Mouse (Mus musculus): ENCODE data around the gene Papss2. TPM values are rescaled to one million over a fixed set of nuclear protein-coding genes. Genes with fewer than 3 reads are reported as not detected.
A peak's percentile ranks its signal among the peaks of the same experiment; 100 is the strongest.

Gene Papss2
- polyA plus RNA-seq, 1 experiment from 2014 or later, result 2.1 TPM

- ATAC-seq (ENCODE audit: low read depth) (no peak), DNase-seq (no peak)
- Histone ChIP-seq H3K9me3 (replicated peaks) (0 out of 2 replicates have a peak, but pooled peaks cover 5% of the 10 kb centered on the region), H3K4me1 (replicated peaks) (peaks cover 22% of the 10 kb centered on the region), H3K4me3 (replicated peaks) (no peak overlapping the region), H3K9ac (no peak overlapping the region), H3K36me3 (peaks cover 7% of the 10 kb centered on the region), H3K4me2 (no peak overlapping the region), H3K27ac (no peak overlapping the region), H3K27me3 (no peaks in the 10 kb centered on the region)
- 77% methylated on average over 7 of the region's 7 CpGs for WGBS (ENCODE audit: insufficient replicate concordance)
These were observed 45.9 kb downstream of the Papss2 start for GRCm38 (mm10) chr19:32641535-32641934.

- no peak for DNase-seq
- 0 out of 2 replicates have a peak, but pooled peaks cover 5% of the 10 kb centered on the region for H3K9me3 ChIP-seq (replicated peaks)
- ATAC-seq (ENCODE audit: low read depth), result no peak
- H3K9ac ChIP-seq, result no peak overlapping the region
- H3K27ac ChIP-seq, result no peak overlapping the region
- H3K4me2 ChIP-seq, result no peak overlapping the region
- H3K36me3 ChIP-seq, result peaks cover 7% of the 10 kb centered on the region
- H3K4me1 ChIP-seq (replicated peaks), result peaks cover 20% of the 10 kb centered on the region
- H3K27me3 ChIP-seq, result no peaks in the 10 kb centered on the region
- no peak overlapping the region for H3K4me3 ChIP-seq (replicated peaks)
- 81% methylated on average over 8 of the region's 8 CpGs for WGBS (ENCODE audit: insufficient replicate concordance)
These were observed 46.4 kb downstream of the Papss2 start for GRCm38 (mm10) chr19:32641995-32642394.

- DNase-seq (no peak), ATAC-seq (ENCODE audit: low read depth) (no peak)
- peaks cover 7% of the 10 kb centered on the region for H3K36me3 ChIP-seq
- H3K27ac ChIP-seq, result no peak overlapping the region
- no peaks in the 10 kb centered on the region for H3K27me3 ChIP-seq
- 73% methylated on average over 3 of the region's 3 CpGs for WGBS (ENCODE audit: insufficient replicate concordance)
- H3K4me3 ChIP-seq (replicated peaks), result no peak overlapping the region
- H3K9me3 ChIP-seq (replicated peaks), result 0 out of 2 replicates have a peak, but pooled peaks cover 5% of the 10 kb centered on the region
- H3K4me1 ChIP-seq (replicated peaks), result peaks cover 7% of the 10 kb centered on the region
- H3K4me2 ChIP-seq, result no peak overlapping the region
- H3K9ac ChIP-seq, result no peak overlapping the region
These were observed 48.1 kb downstream of the Papss2 start for GRCm38 (mm10) chr19:32643642-32644041.

GRCm38 (mm10) chr19:32645939-32646338, 50.3 kb downstream of the Papss2 start:
- Histone ChIP-seq H3K9me3 (replicated peaks) (0 out of 2 replicates have a peak, but pooled peaks cover 5% of the 10 kb centered on the region), H3K27ac (no peak overlapping the region), H3K27me3 (no peaks in the 10 kb centered on the region), H3K4me3 (replicated peaks) (no peak overlapping the region), H3K4me1 (replicated peaks) (peaks cover 9% of the 10 kb centered on the region; the same call in 1 of the 2 replicates), H3K9ac (no peak overlapping the region), H3K36me3 (peaks cover 7% of the 10 kb centered on the region), H3K4me2 (no peak overlapping the region)
- WGBS (ENCODE audit: insufficient replicate concordance), result 80% methylated on average over 7 of the region's 7 CpGs
- no peak for ATAC-seq (ENCODE audit: low read depth)
- DNase-seq, result no peak

GRCm38 (mm10) chr19:32646382-32646781, 50.8 kb downstream of the Papss2 start:
- 76% methylated on average over 3 of the region's 3 CpGs for WGBS (ENCODE audit: insufficient replicate concordance)
- no peak for DNase-seq
- no peak overlapping the region for H3K9ac ChIP-seq

GRCm38 (mm10) chr19:32648019-32648571, 52.5 kb downstream of the Papss2 start:
- peaks cover 12% of the 10 kb centered on the region for H3K4me1 ChIP-seq (replicated peaks)
- peak; percentile 48 for ATAC-seq (ENCODE audit: low read depth)
- H3K4me3 ChIP-seq (replicated peaks), result no peak overlapping the region
- no peak for DNase-seq
- no peaks in the 10 kb centered on the region for H3K27me3 ChIP-seq
- 0 out of 2 replicates have a peak, but pooled peaks cover 5% of the 10 kb centered on the region for H3K9me3 ChIP-seq (replicated peaks)
- peaks cover 7% of the 10 kb centered on the region for H3K36me3 ChIP-seq
- WGBS (ENCODE audit: insufficient replicate concordance), result 59% methylated on average over 10 of the region's 10 CpGs
- H3K27ac ChIP-seq, result peak overlapping the region; percentile 22; the same call in 1 of the 2 replicates
- H3K9ac ChIP-seq, result no peak overlapping the region
- no peak overlapping the region for H3K4me2 ChIP-seq

More at GRCm38 (mm10) chr19:32646382-32646781, 50.8 kb downstream of the Papss2 start:
- peaks cover 9% of the 10 kb centered on the region; the same call in 1 of the 2 replicates for H3K4me1 ChIP-seq (replicated peaks)
- H3K4me2 ChIP-seq, result no peak overlapping the region
- peaks cover 7% of the 10 kb centered on the region for H3K36me3 ChIP-seq
- H3K9me3 ChIP-seq (replicated peaks), result 0 out of 2 replicates have a peak, but pooled peaks cover 5% of the 10 kb centered on the region
- no peak for ATAC-seq (ENCODE audit: low read depth)
- no peak overlapping the region for H3K27ac ChIP-seq
- no peaks in the 10 kb centered on the region for H3K27me3 ChIP-seq
- no peak overlapping the region for H3K4me3 ChIP-seq (replicated peaks)

- Histone ChIP-seq H3K9ac (no peak overlapping the region), H3K27me3 (no peaks in the 10 kb centered on the region), H3K4me2 (no peak overlapping the region), H3K4me1 (replicated peaks) (peaks cover 28% of the 10 kb centered on the region), H3K27ac (no peak overlapping the region), H3K4me3 (replicated peaks) (no peak overlapping the region), H3K9me3 (replicated peaks) (no peaks in the 10 kb centered on the region), H3K36me3 (no peaks in the 10 kb centered on the region)
- DNase-seq, result no peak
- no peak for ATAC-seq (ENCODE audit: low read depth)
- WGBS (ENCODE audit: insufficient replicate concordance), result 77% methylated on average over 5 of the region's 5 CpGs
These were observed 55.5 kb downstream of the Papss2 start for GRCm38 (mm10) chr19:32651046-32651445.

- DNase-seq, result no peak
- peaks cover 35% of the 10 kb centered on the region for H3K4me1 ChIP-seq (replicated peaks)
- H3K27ac ChIP-seq, result no peak overlapping the region
- WGBS (ENCODE audit: insufficient replicate concordance), result 44% methylated on average over 5 of the region's 5 CpGs
- no peak overlapping the region for H3K4me2 ChIP-seq
- H3K4me3 ChIP-seq (replicated peaks), result no peak overlapping the region
- H3K27me3 ChIP-seq, result no peaks in the 10 kb centered on the region
- H3K9me3 ChIP-seq (replicated peaks), result no peaks in the 10 kb centered on the region
- ATAC-seq (ENCODE audit: low read depth), result 0 out of 2 replicates have a peak, but pooled peaks have one; percentile 31
- no peak overlapping the region for H3K9ac ChIP-seq
- no peaks in the 10 kb centered on the region for H3K36me3 ChIP-seq
These were observed 57.5 kb downstream of the Papss2 start for GRCm38 (mm10) chr19:32653122-32653521.

GRCm38 (mm10) chr19:32653630-32654362, 58.2 kb downstream of the Papss2 start:
- H3K27me3 ChIP-seq, result no peaks in the 10 kb centered on the region
- ATAC-seq (ENCODE audit: low read depth) (peak; percentile 20; the same call in 1 of the 2 replicates), DNase-seq (no peak)
- H3K4me1 ChIP-seq (replicated peaks), result peaks cover 30% of the 10 kb centered on the region
- no peak overlapping the region for H3K9ac ChIP-seq
- 26% methylated on average over 7 of the region's 7 CpGs for WGBS (ENCODE audit: insufficient replicate concordance)
- H3K4me2 ChIP-seq, result no peak overlapping the region
- H3K27ac ChIP-seq, result peak overlapping the region; percentile 44; the same call in 1 of the 2 replicates
- H3K9me3 ChIP-seq (replicated peaks), result no peaks in the 10 kb centered on the region
- no peaks in the 10 kb centered on the region for H3K36me3 ChIP-seq
- H3K4me3 ChIP-seq (replicated peaks), result no peak overlapping the region

- H3K27ac ChIP-seq, result no peak overlapping the region
- WGBS (ENCODE audit: insufficient replicate concordance), result 56% methylated on average over 5 of the region's 5 CpGs
These were observed 63.8 kb downstream of the Papss2 start for GRCm38 (mm10) chr19:32659346-32659745.

GRCm38 (mm10) chr19:32662936-32663335, 67.3 kb downstream of the Papss2 start:
- ATAC-seq (ENCODE audit: low read depth) (peak; percentile 58), DNase-seq (no peak)
- H3K27me3 ChIP-seq, result no peaks in the 10 kb centered on the region
- H3K4me2 ChIP-seq, result no peak overlapping the region
- 57% methylated on average over 6 of the region's 6 CpGs for WGBS (ENCODE audit: insufficient replicate concordance)
- H3K27ac ChIP-seq, result no peak overlapping the region
- H3K9me3 ChIP-seq (replicated peaks), result no peaks in the 10 kb centered on the region
- no peak overlapping the region for H3K4me3 ChIP-seq (replicated peaks)
- H3K9ac ChIP-seq, result no peak overlapping the region
- H3K36me3 ChIP-seq, result no peaks in the 10 kb centered on the region
- no peaks in the 10 kb centered on the region for H3K4me1 ChIP-seq (replicated peaks)

More at GRCm38 (mm10) chr19:32659346-32659745, 63.8 kb downstream of the Papss2 start:
- Histone ChIP-seq H3K4me3 (replicated peaks) (no peak overlapping the region), H3K4me2 (no peak overlapping the region), H3K9me3 (replicated peaks) (no peaks in the 10 kb centered on the region), H3K36me3 (no peaks in the 10 kb centered on the region), H3K9ac (no peak overlapping the region), H3K4me1 (replicated peaks) (peaks cover 10% of the 10 kb centered on the region), H3K27me3 (no peaks in the 10 kb centered on the region)
- DNase-seq, result no peak
- no peak for ATAC-seq (ENCODE audit: low read depth)
